Mouse (Mus musculus) T-helper 1 cell (primary cell): ENCODE data around the gene Nhp2.
"Not testable (repeated sequence)": the region's sequence is repeated elsewhere in the genome, so short reads cannot be mapped to it uniquely, and the experiment has no call there.

Source experiments
- in situ Hi-C: fragments of 300-600 bp; cut with MboI, MseI; formaldehyde crosslinking; loops from one replicate; pipeline ENCODE4 v1.15.1; 2025; ENCODE audit warnings: high pct_unique_total_duplicates

Nhp2 gene

GRCm38 (mm10) chr11:51653736-51654135 lies 34.2 kb downstream of the Nhp2 start:
- in situ Hi-C loops = no loop called here

- in situ Hi-C loops = no loop called here
Observed at GRCm38 (mm10) chr11:51654891-51655290, 35.4 kb downstream of the Nhp2 start.

- in situ Hi-C loops = no loop called here
Observed at GRCm38 (mm10) chr11:51656798-51657521, 37.4 kb downstream of the Nhp2 start.

GRCm38 (mm10) chr11:51658291-51658690 lies 38.8 kb downstream of the Nhp2 start:
- in situ Hi-C loops = no loop called here

- in situ Hi-C loops = no loop called here
Observed at GRCm38 (mm10) chr11:51658705-51659104, 39.2 kb downstream of the Nhp2 start.

- in situ Hi-C loops = no loop called here
Observed at GRCm38 (mm10) chr11:51661867-51662365, 42.4 kb downstream of the Nhp2 start.

GRCm38 (mm10) chr11:51662632-51663031 lies 43.1 kb downstream of the Nhp2 start:
- in situ Hi-C loops = no loop called here

- in situ Hi-C loops = not testable (repeated sequence)
Observed at GRCm38 (mm10) chr11:51664747-51665146, 45.2 kb downstream of the Nhp2 start.

GRCm38 (mm10) chr11:51670846-51671245 lies 51.3 kb downstream of the Nhp2 start:
- in situ Hi-C loops = no loop called here

GRCm38 (mm10) chr11:51671376-51671775 lies 51.8 kb downstream of the Nhp2 start:
- in situ Hi-C loops = no loop called here

GRCm38 (mm10) chr11:51673291-51673690 lies 53.8 kb downstream of the Nhp2 start:
- in situ Hi-C loops = no loop called here
